Comparison of ENCODE assay signal across 8 mouse cellular contexts in genomic region chr4:31824518-31825437, GRCm38 (mm10).
DNase-seq lines count a peak whose midpoint lies in the region; ATAC-seq and TF ChIP-seq lines count a peak whose summit lies in the region.

No protein-coding gene starts in this region.

- TF ChIP-seq EP300 in stomach, postnatal 0 days (optimal IDR thresholded peaks at IDR 0.05), result no peak

- 49% methylated on average over 14 of the region's 14 CpGs for WGBS in forebrain, embryonic 16.5 days
- WGBS in stomach, postnatal 0 days, result 56% methylated on average over 14 of the region's 14 CpGs

- peak; percentile 55 for TF ChIP-seq CTCF in stomach, postnatal 0 days (IDR thresholded peaks at IDR 0.05; ENCODE audit: low read depth)

- peak; percentile 12 for DNase-seq in thymus, postnatal 4 days
- DNase-seq in thymus, postnatal 10 days (ENCODE audit: low spot score in 2 of 2), result no peak
- peak; percentile 38 to 42 for DNase-seq in kidney, postnatal 36 days
- DNase-seq in stomach, postnatal 0 days (ENCODE audit: low spot score), result no peak
- no peak for DNase-seq in spleen, adult 12 weeks (ENCODE audit: low spot score)
- no peak for DNase-seq in spleen, postnatal 36 days (ENCODE audit: low spot score in 2 of 2)
- no peak for DNase-seq in adrenal gland, postnatal 4 days (ENCODE audit: low spot score in 2 of 2)

- ATAC-seq in forebrain, embryonic 16.5 days, result no peak
- ATAC-seq in stomach, postnatal 0 days (ENCODE audit: low FRiP score, low TSS enrichment), result no peak

- H3K9me3 ChIP-seq in forebrain, embryonic 16.5 days (ENCODE audit: control insufficient read depth, low read length), result no peaks in the 10 kb centered on the region
- no peaks in the 10 kb centered on the region for H3K9me3 ChIP-seq in stomach, postnatal 0 days (ENCODE audit: control insufficient read depth, low read length)

- peak overlapping the region; percentile 26 for H3K4me3 ChIP-seq in forebrain, embryonic 16.5 days (replicated peaks; ENCODE audit: low read length)
- peak overlapping the region; percentile 18; the same call in 1 of the 2 replicates for H3K4me3 ChIP-seq in stomach, postnatal 0 days (ENCODE audit: low read depth, low read length)

- H3K27ac ChIP-seq in forebrain, embryonic 16.5 days (ENCODE audit: low read length), result no peak overlapping the region
- H3K27ac ChIP-seq in stomach, postnatal 0 days (replicated peaks), result no peak overlapping the region

- no peaks in the 10 kb centered on the region for H3K27me3 ChIP-seq in forebrain, embryonic 16.5 days (replicated peaks; ENCODE audit: control insufficient read depth, insufficient read depth, low read length)
- H3K27me3 ChIP-seq in stomach, postnatal 0 days (ENCODE audit: control insufficient read depth, insufficient read depth, low read length), result no peaks in the 10 kb centered on the region

- H3K36me3 ChIP-seq in forebrain, embryonic 16.5 days (ENCODE audit: control insufficient read depth, insufficient read depth), result no peaks in the 10 kb centered on the region
- H3K36me3 ChIP-seq in stomach, postnatal 0 days (ENCODE audit: control insufficient read depth, insufficient read depth, low read length), result no peaks in the 10 kb centered on the region

- H3K4me2 ChIP-seq in forebrain, embryonic 16.5 days (ENCODE audit: low read length), result peak overlapping the region; percentile 45
- H3K4me2 ChIP-seq in stomach, postnatal 0 days (replicated peaks; ENCODE audit: low read depth), result peak overlapping the region; percentile 50

- H3K9ac ChIP-seq in forebrain, embryonic 16.5 days (replicated peaks; ENCODE audit: low read depth, low read length), result peak overlapping the region; percentile 46; the same call in 1 of the 2 replicates
- no peak overlapping the region for H3K9ac ChIP-seq in stomach, postnatal 0 days (ENCODE audit: low read length)

- peaks cover 3% of the 10 kb centered on the region; the same call in 1 of the 2 replicates for H3K4me1 ChIP-seq in forebrain, embryonic 16.5 days (replicated peaks; ENCODE audit: control insufficient read depth, insufficient read depth, low read length)
- H3K4me1 ChIP-seq in stomach, postnatal 0 days (replicated peaks; ENCODE audit: control insufficient read depth, insufficient read depth), result no peaks in the 10 kb centered on the region

Comparison
In these comparisons a context has a peak if more than half of its experiments do, and no peak if none do; other contexts are left out.
1. DNase-seq: peak in thymus, postnatal 4 days (single experiment) and kidney, postnatal 36 days (2 of 2); none in thymus, postnatal 10 days (0 of 2), stomach, postnatal 0 days (single experiment), spleen, adult 12 weeks (single experiment), spleen, postnatal 36 days (0 of 2) and adrenal gland, postnatal 4 days (0 of 2).